Mouse (Mus musculus) bone marrow, adult 2 months (tissue): ENCODE results near the gene Tigit. TPM values are rescaled to one million over a fixed set of nuclear protein-coding genes. Genes with fewer than 3 reads are reported as not detected.

ENCODE experiments used
- H3K27ac ChIP-seq: fragments of 200-500 bp; 2 replicates; pipeline ENCODE4 v1.5.1; 2012; ENCODE audit warnings: low read depth, mild to moderate bottlenecking, control low read depth, inconsistent platforms, low read length; ENCODE audit not compliant: control insufficient read depth, poor library complexity, insufficient read depth
- H3K4me1 ChIP-seq: fragments of 200-500 bp; 2 replicates; pipeline ENCODE4 v1.6.1; 2011; ENCODE audit warnings: low read length; ENCODE audit not compliant: control insufficient read depth, insufficient read depth
- H3K4me3 ChIP-seq: fragments of 200-500 bp; replicated peaks from 2 replicates; pipeline ENCODE3; 2011; ENCODE audit warnings: mild to moderate bottlenecking, low read depth, low read length, control low read depth; ENCODE audit not compliant: control insufficient read depth
- CTCF ChIP-seq: fragments of 200-500 bp; IDR thresholded peaks from 2 replicates; pipeline ENCODE4 v1.5.1; 2011; ENCODE audit warnings: low read length, control low read depth; ENCODE audit not compliant: control insufficient read depth, insufficient read depth
- POLR2A ChIP-seq: fragments of 200-500 bp; IDR thresholded peaks from 2 replicates; pipeline ENCODE4 v1.6.1; 2011; ENCODE audit warnings: low read depth, mild to moderate bottlenecking, control low read depth, low read length, borderline replicate concordance; ENCODE audit not compliant: control insufficient read depth
- WGBS: fragments of 180-500 bp; shearing (Covaris S2); methylation state at CpG from one replicate; pipeline ENCODE4 v1.1.7; 2018; 5-methylcytosine and 5-hydroxymethylcytosine counted together
- polyA plus RNA-seq: library from polyadenylated mRNA; stranded (reverse); fragments of >200 nt; gene quantifications from 2 replicates; pipeline ENCODE4 v1.2.4, GENCODE M21; 2011; ENCODE audit warnings: low replicate concordance; ENCODE audit not compliant: missing spikeins, insufficient read depth, insufficient read length

The Tigit gene
- polyA plus RNA-seq, 1 experiment, result not detected

- WGBS, result 65% methylated on average over 4 of the region's 4 CpGs
- TF ChIP-seq POLR2A, result no peak
- TF ChIP-seq CTCF, result no peak
- H3K27ac ChIP-seq, result no peak overlapping the region
- no peak overlapping the region for H3K4me3 ChIP-seq
- H3K4me1 ChIP-seq, result no peaks in the 10 kb centered on the region; the same call in 1 of the 2 replicates
Measured at GRCm38 (mm10) chr16:43645879-43646278, 18.1 kb downstream of the Tigit start.

DNA sequence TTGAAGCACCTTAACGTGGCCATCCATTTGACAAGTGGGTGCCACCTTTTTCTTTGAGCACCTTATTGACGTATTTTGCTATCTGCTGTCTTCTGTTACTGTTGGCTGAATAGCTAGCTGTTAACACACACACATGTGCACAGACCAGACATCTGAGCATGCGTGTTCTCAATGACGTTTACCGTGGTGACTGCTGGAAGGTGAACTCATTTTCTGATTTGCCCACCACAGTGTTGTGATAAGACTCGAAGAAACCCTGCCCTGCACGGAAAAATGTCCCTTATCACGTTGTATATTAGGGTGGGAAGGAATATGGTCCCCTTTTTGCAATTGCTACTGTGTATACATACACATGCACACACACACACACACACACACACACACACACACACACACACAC, 22.7 kb downstream of the Tigit start:
- H3K4me1 ChIP-seq, result no peaks in the 10 kb centered on the region
- no peak overlapping the region for H3K27ac ChIP-seq
- TF ChIP-seq POLR2A, result no peak
- TF ChIP-seq CTCF, result no peak
- 76% methylated on average over 8 of the region's 8 CpGs for WGBS
- no peak overlapping the region for H3K4me3 ChIP-seq

DNA sequence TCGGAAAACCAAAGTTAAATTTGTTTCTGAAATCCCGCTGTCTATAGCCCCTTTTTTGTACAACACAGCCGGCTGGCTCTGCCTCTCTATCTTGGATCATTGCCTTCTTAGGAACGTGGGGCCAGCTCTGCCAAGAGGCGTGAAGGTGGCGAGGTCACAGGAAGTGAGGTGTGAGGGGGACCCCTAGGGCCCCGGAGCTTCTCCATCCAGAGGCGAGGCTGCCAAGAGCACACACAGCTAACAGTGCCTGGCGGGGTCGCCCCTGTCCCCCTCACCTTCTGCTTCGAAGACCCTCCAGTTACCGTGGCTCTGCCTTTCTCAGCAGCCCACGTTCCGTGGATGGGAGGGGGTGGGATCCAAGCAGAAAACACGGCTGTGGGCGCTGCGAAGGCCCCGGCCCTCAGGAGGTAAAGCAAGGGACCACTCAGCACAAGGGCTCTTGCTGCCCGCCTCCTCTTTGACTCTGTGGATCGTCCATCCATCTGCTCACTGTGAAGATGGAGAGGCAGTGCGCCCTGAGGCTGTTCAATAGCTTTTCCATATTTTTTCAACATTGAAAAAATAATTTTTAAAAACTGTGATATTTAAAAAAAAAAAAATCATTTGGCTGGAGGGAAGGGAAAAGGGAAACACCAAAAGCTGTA, 25.4 kb downstream of the Tigit start:
- WGBS, result 84% methylated on average over 21 of the region's 21 CpGs
- H3K4me1 ChIP-seq, result no peaks in the 10 kb centered on the region
- no peak overlapping the region for H3K4me3 ChIP-seq
- TF ChIP-seq POLR2A (no peak), CTCF (no peak)
- no peak overlapping the region for H3K27ac ChIP-seq

DNA sequence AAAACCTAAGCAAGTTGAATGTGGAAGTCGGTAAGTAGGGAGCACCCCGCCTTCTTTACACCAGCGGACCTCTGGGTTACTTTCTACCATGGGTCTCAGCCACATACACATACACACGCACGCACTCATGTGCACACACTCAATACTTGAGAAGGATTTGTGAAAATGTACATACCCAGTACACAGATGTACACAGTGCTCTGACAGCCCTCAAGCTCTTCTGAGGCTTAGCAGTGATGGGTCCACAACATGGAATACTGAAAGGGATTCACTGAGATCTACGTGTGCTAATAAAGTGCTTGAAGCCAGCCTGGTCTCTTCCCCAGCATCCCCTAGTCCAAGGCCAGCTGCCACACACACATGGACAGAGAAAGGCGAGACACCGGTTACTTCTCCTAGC, 26.7 kb downstream of the Tigit start:
- Histone ChIP-seq H3K4me1 (no peaks in the 10 kb centered on the region), H3K4me3 (no peak overlapping the region), H3K27ac (no peak overlapping the region)
- WGBS, result 88% methylated on average over 8 of the region's 8 CpGs
- TF ChIP-seq CTCF (no peak), POLR2A (no peak)

- TF ChIP-seq CTCF (no peak), POLR2A (no peak)
- WGBS, result 89% methylated on average over 7 of the region's 7 CpGs
- H3K27ac ChIP-seq, result no peak overlapping the region
- no peak overlapping the region for H3K4me3 ChIP-seq
- H3K4me1 ChIP-seq, result no peaks in the 10 kb centered on the region
Measured at GRCm38 (mm10) chr16:43634037-43634436, 29.9 kb downstream of the Tigit start.

DNA sequence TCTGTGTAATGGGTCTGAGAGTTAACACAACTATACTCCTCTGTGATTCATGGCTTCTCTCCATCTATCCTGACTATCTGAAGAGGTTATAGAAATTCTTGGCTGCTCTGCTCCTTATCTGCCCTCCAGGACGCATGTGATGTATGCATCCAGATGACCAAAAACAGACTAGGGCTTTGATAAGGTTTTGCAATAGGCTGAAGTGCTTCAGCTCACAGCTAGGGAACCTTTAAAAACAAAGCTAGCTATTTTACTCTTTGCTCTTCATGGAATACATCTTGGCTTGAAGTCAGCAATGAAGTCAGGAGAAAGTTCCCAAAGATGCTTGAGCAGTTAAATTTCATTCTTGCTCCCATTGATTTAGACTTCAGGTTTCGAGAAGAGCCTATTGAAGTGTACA, 32.2 kb downstream of the Tigit start:
- Histone ChIP-seq H3K4me3 (no peak overlapping the region), H3K4me1 (no peaks in the 10 kb centered on the region), H3K27ac (no peak overlapping the region)
- WGBS, result 71% methylated on average over 2 of the region's 2 CpGs
- TF ChIP-seq CTCF (no peak), POLR2A (no peak)

DNA sequence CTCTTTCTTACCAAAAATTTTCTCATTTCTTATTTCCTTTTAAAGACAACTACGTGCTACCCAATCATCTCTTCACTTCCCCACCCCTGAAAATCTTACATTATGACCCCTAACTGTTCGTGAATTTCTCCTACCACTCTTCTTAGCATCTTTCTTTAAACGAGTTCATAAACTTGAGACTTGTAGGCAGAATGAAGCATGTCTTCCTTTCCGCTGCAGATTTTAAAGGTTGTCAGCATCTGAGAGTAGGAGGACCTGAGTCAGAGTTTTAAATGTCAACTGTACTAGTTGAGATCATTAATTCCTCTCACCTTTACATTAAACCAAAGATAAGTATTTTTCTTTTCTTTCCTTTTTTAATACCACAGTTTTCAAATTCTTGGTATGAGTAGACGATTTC, 35.3 kb downstream of the Tigit start:
- H3K4me3 ChIP-seq, result no peak overlapping the region
- no peak for TF ChIP-seq CTCF
- TF ChIP-seq POLR2A, result no peak
- H3K4me1 ChIP-seq, result no peaks in the 10 kb centered on the region
- WGBS, result 79% methylated on average over 5 of the region's 5 CpGs
- H3K27ac ChIP-seq, result no peak overlapping the region

DNA sequence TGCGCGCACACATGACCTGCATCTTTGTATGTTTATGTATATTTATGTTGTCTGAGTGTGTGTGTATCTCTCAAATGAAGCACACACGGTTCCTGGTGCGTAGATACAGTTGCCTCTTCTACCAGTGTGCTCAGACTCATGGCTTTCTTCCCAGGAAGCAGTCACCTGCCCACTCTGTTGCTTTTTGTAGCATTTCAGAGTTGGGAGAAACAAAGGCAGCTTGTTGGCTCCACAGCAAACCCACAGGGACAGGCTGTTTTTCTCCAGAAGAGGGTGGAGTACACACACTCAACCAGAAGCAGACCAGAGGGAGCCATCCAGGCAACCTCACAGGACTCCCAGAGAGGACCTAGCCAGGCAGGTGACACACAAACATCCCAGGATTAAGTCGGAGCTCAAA, 38.0 kb downstream of the Tigit start:
- TF ChIP-seq POLR2A, result no peak
- TF ChIP-seq CTCF, result no peak
- Histone ChIP-seq H3K4me1 (0 out of 2 replicates have a peak, but pooled peaks cover 2% of the 10 kb centered on the region), H3K4me3 (no peak overlapping the region), H3K27ac (no peak overlapping the region)
- WGBS, result 84% methylated on average over 5 of the region's 5 CpGs

- Histone ChIP-seq H3K27ac (no peak overlapping the region), H3K4me3 (no peak overlapping the region), H3K4me1 (0 out of 2 replicates have a peak, but pooled peaks cover 2% of the 10 kb centered on the region)
- no peak for TF ChIP-seq CTCF
- TF ChIP-seq POLR2A, result no peak
- WGBS, result 56% methylated on average over 2 of the region's 2 CpGs
Measured at GRCm38 (mm10) chr16:43625289-43625688, 38.7 kb downstream of the Tigit start.
